Mouse (Mus musculus): ENCODE data around the gene Ostc.

Gene Ostc

GRCm38 (mm10) chr3:130708967-130709924 is at the start of gene Ostc:
Gene Ostc, minus strand, starts transcription at chr3:130709444.
- DNase-seq, result peak; percentile 95

- DNase-seq, result no peak
These were observed 49.1 kb upstream of the Ostc start for GRCm38 (mm10) chr3:130758157-130758841.

- DNase-seq, result no peak
These were observed 48.0 kb upstream of the Ostc start for GRCm38 (mm10) chr3:130757117-130757852.

DNA sequence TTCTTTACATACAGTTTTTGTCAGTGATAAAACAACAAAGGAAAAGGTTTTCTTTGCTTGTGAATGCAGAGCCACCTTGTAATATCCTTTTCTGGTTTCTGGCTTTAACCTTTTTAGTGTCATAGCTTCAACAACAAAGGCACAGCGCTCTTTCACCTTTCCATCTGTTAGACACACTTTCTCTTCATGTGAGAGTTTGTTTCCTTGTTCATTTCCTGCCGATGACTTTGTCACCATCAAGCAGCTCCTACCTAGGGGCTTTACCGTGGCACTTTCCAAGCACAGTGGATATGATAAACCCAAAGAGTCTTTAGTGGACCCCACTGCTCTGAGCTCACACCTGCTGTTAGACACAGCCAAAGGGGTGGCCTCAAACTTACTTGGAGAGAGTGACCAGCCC is 40.0 kb upstream of the Ostc start:
- no peak for DNase-seq

GRCm38 (mm10) chr3:130746673-130747619 is 37.7 kb upstream of the Ostc start:
- no peak for DNase-seq

- no peak for DNase-seq
These were observed 28.6 kb upstream of the Ostc start for GRCm38 (mm10) chr3:130737652-130738361.

DNA sequence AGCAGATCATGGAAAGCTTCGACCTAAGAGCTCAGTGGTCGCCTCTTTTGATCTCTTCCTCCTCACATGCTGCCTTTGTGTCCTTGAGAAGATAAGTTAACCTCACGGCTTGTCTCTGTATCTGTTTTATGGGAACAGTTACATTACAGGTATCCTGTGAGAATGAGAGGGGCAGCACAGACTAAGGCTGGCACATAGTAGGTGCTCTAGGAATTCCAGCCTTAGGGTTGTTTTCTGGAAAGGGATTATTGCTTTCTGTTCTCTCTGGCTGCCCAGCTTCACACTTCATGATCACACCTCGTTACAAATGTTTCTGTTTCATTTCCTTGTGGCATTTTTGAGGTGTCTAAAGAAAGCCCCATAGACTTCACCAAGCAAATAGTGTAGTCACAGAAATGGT is 27.5 kb upstream of the Ostc start:
- no peak for DNase-seq

DNA sequence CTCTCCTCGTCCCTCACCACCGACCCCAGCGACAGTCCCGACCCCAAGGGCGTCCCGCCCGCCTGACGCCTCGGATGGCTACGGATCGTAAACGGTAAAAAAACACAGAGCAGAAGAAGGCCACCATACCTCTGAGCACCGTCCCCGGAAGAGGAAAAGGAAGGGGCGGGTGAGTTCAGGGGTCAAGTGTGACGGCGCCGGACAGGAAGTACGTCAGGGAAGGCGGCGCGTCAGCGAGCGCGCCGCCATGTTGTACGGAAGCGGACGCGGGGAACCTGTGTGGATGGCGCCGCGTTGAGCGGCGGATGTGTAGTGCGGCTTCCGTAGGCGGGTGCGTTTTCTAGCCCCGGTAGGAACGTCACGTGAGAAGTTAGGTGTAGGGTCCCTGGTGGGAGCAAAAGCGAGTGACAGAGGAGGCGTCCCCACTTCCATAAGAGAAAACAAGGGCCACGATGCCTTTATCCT is 21.0 kb upstream of the Ostc start, which contains the start of gene Rpl34:
Gene Rpl34, minus strand, starts transcription at position 210 of the 465 bp plus-strand sequence.
- peak; percentile 96 for DNase-seq

GRCm38 (mm10) chr3:130729472-130730188 is 20.4 kb upstream of the Ostc start:
- DNase-seq, result no peak

- no peak for DNase-seq
These were observed 18.4 kb upstream of the Ostc start for GRCm38 (mm10) chr3:130727676-130728075.

DNA sequence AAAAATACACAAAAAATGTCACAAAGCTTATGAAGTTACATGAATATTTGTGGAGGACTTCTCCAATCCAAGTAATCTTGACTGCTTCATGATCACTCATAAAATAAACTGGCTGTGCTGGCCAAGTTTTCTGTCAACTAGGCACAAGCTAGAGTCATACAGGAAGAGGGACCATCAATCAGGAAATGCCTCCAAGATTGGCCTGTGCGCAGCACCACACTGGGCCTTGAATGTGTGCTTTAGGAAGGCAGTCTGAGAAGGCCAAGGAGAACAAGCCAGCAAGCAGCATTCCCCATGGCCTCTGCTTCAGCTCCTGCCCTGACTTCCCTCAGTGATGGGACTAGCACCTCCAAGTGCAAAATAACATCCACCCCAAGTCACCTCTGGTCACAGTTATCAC is 17.8 kb upstream of the Ostc start:
- DNase-seq, result no peak

- no peak for DNase-seq
These were observed 16.5 kb upstream of the Ostc start for GRCm38 (mm10) chr3:130725718-130726117.

DNA sequence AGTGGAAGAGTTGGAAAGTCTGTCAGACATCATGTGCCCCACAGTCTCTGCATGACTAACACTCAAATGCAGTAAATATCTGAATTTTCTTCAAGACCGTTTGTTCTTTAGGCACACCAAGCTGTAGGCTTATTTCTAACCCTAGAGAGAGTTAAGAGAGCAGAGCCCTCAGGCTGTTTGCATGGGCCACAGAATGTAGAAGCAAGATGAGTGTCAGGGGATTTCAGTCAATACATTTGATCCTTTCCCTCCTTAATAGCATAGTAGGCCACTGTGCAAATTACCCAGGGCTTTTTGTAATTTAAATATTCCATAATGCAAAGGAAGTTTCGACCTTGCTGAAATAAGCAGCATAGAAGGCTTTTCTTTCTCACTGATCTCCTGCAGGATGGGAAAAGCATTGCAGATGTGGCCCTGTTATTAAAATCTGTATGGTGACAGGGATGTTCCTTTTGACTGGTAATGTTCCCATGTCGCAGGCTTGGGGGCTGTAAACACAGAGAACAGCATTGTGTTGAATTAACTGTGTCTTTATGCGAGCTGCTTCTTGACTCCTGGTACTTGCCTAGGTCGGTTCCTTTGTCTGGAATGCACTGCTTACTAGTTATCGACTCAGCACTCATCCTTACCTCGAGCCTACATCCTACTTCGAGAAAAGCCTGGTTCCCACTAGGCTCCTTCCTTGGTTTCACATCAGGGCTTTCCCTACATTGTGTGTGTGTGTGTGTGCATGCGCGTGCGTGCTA is 13.7 kb upstream of the Ostc start:
- DNase-seq, result no peak

GRCm38 (mm10) chr3:130720225-130720624 is 11.0 kb upstream of the Ostc start:
- no peak for DNase-seq

DNA sequence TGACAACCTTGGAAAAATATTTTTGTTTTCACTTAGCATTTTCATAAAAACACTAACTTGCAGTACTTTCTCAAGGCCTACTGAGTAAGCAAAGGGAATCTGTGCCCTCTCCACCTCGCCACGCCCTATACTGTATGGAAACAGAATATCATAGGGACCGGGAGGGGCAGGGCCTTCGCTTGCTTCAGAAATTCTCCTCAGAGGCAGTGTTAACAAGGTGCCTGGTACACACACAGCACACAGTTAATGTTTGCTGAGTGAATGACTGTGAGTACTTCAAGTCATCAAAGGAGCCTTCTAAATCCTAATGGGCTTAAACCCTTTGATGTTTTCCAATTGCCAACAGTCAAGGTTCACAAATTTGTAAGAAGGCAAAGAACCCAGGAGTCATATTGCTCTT is 9.6 kb upstream of the Ostc start:
- no peak for DNase-seq

DNA sequence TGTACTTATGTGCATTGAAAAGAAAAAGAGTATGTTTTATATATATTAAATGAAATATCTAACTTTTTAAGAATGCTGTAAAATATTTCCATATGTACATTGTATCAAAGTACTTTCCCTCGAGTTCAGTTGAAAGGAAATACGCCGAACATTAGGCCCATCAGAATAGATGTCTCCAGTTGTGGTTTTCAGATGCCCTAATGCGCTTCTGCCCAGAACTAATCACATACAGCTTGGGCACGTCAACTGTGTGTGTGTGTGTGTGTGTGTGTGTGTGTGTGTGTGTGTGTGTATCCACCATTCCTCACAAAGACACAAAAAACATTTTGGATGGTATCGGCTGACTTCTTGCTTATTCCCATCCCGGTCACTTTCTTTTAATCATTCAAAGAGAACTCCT is 7.3 kb upstream of the Ostc start:
- DNase-seq, result no peak

- DNase-seq, result peak; percentile 32
These were observed 5.7 kb upstream of the Ostc start for GRCm38 (mm10) chr3:130714775-130715568.

GRCm38 (mm10) chr3:130712891-130713290 is 3.6 kb upstream of the Ostc start:
- DNase-seq, result no peak

DNA sequence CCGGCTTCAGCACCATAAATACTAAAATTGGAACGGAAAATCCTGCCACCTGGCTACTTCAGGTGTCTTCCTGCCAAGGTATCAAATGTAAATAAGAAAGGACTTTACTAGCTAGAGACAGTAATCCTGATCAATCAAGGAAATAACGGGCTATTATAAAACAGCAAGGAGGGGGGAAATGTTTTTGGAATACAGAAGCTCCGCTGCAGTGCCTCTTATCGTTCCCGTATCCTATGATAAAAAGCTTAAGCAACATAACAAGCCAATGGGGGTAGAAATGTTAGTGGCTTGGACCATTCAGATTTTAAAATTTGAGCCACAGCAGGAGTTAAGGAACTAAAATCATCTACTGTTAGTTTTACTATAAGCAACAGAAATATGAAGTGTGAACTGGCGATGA is 859 bp upstream of the Ostc start:
- no peak for DNase-seq

All from cerebellum, adult 11-12 months (tissue).